Mouse (Mus musculus): Measurements from ENCODE around the gene Tnfaip8l1.

GRCm38 (mm10) chr17:56123681-56124340, 38.5 kb upstream of the Tnfaip8l1 start:
- no peak for TF ChIP-seq CTCF (IDR thresholded peaks at IDR 0.05; ENCODE audit: low read depth)
- no peak for TF ChIP-seq EP300 (IDR thresholded peaks at IDR 0.05; ENCODE audit: low read depth)

All from heart, postnatal 0 days (tissue).